Mouse (Mus musculus) stomach, postnatal 0 days (tissue): ENCODE results near the gene Syngr2. TPM values are rescaled to one million over a fixed set of nuclear protein-coding genes. Genes with fewer than 3 reads are reported as not detected.
A peak's percentile ranks its signal among the peaks of the same experiment; 100 is the strongest.

Source experiments
- ATAC-seq: fragments of 200-750 bp; cut with Nextera tagmentation; 2 replicates; pipeline ENCODE4 v1.8.0; 2017; ENCODE audit not compliant: low FRiP score, low TSS enrichment
- DNase-seq: peaks from one replicate; pipeline ENCODE4 v3.0.0-alpha.2; 2016; ENCODE audit warnings: low spot score
- H3K27ac ChIP-seq: fragments of 300-500 bp; sonication (generic); replicated peaks from 2 replicates; pipeline ENCODE4 v1.5.1; 2014; ENCODE audit warnings: mild to moderate bottlenecking, control low read depth
- H3K27me3 ChIP-seq: fragments of 300-500 bp; sonication (generic); 2 replicates; pipeline ENCODE4 v1.6.1; 2014; ENCODE audit warnings: low read length; ENCODE audit not compliant: control insufficient read depth, insufficient read depth
- H3K36me3 ChIP-seq: fragments of 300-500 bp; sonication (generic); 2 replicates; pipeline ENCODE4 v1.6.1; 2014; ENCODE audit warnings: low read length, mixed read lengths; ENCODE audit not compliant: control insufficient read depth, insufficient read depth
- H3K4me1 ChIP-seq: fragments of 300-500 bp; sonication (generic); replicated peaks from 2 replicates; pipeline ENCODE4 v1.6.1; 2014; ENCODE audit warnings: antibody characterized with exemption; ENCODE audit not compliant: control insufficient read depth, insufficient read depth
- H3K4me2 ChIP-seq: fragments of 300-500 bp; sonication (generic); replicated peaks from 2 replicates; pipeline ENCODE4 v1.6.1; 2014; ENCODE audit warnings: low read depth, mild to moderate bottlenecking, control low read depth, moderate library complexity
- H3K4me3 ChIP-seq: fragments of 300-500 bp; sonication (generic); 2 replicates; pipeline ENCODE4 v1.5.1; 2014; ENCODE audit warnings: low read depth, low read length, control low read depth
- H3K9ac ChIP-seq: fragments of 300-500 bp; sonication (generic); 2 replicates; pipeline ENCODE4 v1.6.1; 2014; ENCODE audit warnings: mild to moderate bottlenecking, low read length, control low read depth, mixed read lengths
- H3K9me3 ChIP-seq: fragments of 300-500 bp; sonication (generic); 2 replicates; pipeline ENCODE4 v1.6.1; 2016; ENCODE audit warnings: low read length; ENCODE audit not compliant: control insufficient read depth
- CTCF ChIP-seq: IDR thresholded peaks from 2 replicates; pipeline ENCODE4 v1.5.1; 2016; ENCODE audit warnings: antibody characterized with exemption, low read depth, mild to moderate bottlenecking, moderate library complexity
- EP300 ChIP-seq: optimal IDR thresholded peaks from 2 replicates; pipeline ENCODE3; 2016; ENCODE audit warnings: antibody characterized with exemption
- WGBS: fragments of 180-500 bp; shearing (Covaris S2); extraction: QIAGEN DNeasy Blood & Tissue Kit; methylation state at CpG from one replicate; pipeline ENCODE4 v1.1.7; 2014; 5-methylcytosine and 5-hydroxymethylcytosine counted together
- polyA plus RNA-seq: library from polyadenylated mRNA; unstranded; fragments of >200 nt; fragmentation: Nextera tagmentation; extraction: Ambion mirVana; gene quantifications from 2 replicates; pipeline ENCODE4 v1.2.1, GENCODE M21; 2015

Syngr2 gene
- polyA plus RNA-seq, 1 experiment from 2014 or later = 165 TPM

DNA sequence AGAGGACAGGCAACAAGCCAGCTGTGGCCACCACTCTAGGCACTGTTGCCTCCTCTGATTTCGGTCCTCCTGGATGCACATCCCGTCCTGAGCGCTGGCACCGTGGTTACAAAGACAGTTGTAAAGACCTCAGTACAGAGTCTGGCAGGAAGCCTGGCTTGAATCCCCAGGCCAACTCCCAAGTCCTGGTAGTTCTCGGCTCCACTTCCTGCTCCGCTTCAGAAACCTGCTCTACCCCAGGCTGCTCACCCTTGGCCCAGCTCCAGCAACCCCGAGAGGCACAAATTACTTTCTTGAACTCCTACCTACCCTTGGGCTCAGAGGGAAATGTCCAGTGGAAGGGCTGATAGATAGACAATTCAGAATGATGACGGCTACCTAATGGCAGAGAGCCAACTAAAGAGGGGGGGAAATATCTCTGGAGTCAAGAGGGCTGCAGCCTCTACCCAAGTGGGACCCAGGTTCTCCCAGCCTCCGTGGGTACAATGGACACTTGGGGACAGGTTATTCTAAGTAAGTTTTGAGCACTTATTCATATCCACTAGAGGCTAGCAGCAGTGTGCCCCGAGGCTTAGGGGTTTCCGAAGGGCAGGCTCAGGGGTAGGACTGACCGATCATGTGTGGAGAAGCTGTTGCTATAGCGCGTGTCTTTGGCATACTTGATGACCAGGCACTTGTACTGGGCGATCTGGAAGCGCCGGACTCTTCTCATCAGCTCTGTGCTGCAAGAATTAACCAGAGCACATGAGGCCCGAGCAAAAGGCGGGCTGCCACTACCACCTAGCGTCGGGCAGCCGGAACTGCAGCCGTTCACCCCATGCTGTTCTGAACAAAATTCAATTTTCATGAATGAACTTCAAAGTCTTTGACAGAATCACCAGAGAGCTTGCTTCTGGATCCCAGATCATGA lies 14.8 kb downstream of the Syngr2 start:
- TF ChIP-seq CTCF (peak; percentile 94), EP300 (no peak)
- Histone ChIP-seq H3K9ac (peak overlapping the region; percentile 60; the same call in 1 of the 2 replicates), H3K27ac (peak overlapping the region; percentile 87), H3K36me3 (no peaks in the 10 kb centered on the region; the same call in 1 of the 2 replicates), H3K4me1 (peaks cover 13% of the 10 kb centered on the region), H3K4me2 (peak overlapping the region; percentile 79), H3K4me3 (peak overlapping the region; percentile 52), H3K9me3 (no peaks in the 10 kb centered on the region), H3K27me3 (no peaks in the 10 kb centered on the region)
- peak; percentile 87 for DNase-seq
- ATAC-seq = peak; percentile 77
- WGBS = 5% methylated on average over 23 of the region's 23 CpGs

DNA sequence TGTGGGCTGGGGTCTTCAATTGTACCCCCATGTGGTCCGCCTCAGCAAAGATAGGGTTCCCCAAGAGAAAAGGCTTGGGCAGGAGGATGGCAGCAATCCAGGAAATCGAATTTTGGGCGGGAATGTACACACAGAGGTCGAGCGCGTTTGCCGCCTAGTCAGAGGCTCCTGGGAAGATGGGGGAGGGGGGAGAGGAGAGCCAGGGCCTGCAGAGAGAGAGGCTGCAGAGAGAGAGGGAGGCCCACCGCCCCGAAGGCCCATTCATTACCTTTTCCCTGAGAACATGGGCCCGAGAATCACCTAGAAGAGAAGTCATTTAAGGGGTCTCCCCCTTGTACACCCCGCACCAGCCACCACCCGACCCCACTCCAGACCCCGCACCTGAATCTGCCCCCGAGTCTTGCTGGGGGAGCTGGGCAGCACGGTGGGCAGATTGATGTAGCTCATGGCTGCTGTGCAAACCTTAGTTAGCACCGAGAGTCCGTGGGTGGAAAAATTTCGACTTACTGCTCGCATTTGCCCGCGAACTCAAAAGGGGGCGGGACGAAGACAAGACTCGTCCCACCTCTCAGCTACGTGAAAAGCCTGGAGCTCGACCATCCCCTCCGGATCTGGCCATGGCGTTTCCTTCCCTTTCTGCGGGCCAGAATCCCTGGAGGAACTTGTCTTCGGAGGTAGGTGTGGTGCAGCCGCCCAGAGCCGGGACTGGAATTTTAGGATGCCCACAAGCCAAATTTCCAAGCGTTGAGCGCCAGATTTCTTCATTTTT lies 16.0 kb downstream of the Syngr2 start, which contains the start of the genes Afmid and Tk1:
Gene Afmid (plus strand): TSS at position 592 of the 769 bp plus-strand sequence.
Gene Tk1 (minus strand): TSS at position 760 of the 769 bp plus-strand sequence.
- Histone ChIP-seq H3K4me2 (peak within 1 kb of the TSS; percentile 79), H3K27me3 (no peaks in the 10 kb centered on the region), H3K9me3 (no peaks in the 10 kb centered on the region), H3K36me3 (no peaks in the 10 kb centered on the region), H3K9ac (peak within 1 kb of the TSS; percentile 60), H3K4me1 (peaks cover 16% of the 10 kb centered on the region), H3K27ac (peak within 1 kb of the TSS; percentile 84), H3K4me3 (peak within 1 kb of the TSS; percentile 52)
- under 1% methylated on average over 34 of the region's 34 CpGs for WGBS
- TF ChIP-seq CTCF = no peak; the same call in 1 of the 2 replicates
- no peak for TF ChIP-seq EP300
- ATAC-seq (peak; percentile 25; the same call in 1 of the 2 replicates), DNase-seq (peak; percentile 87)

- Histone ChIP-seq H3K9ac (peak overlapping the region; percentile 60), H3K9me3 (no peaks in the 10 kb centered on the region), H3K27me3 (no peaks in the 10 kb centered on the region), H3K27ac (peak overlapping the region; percentile 84), H3K36me3 (no peaks in the 10 kb centered on the region), H3K4me1 (peaks cover 16% of the 10 kb centered on the region), H3K4me3 (peak overlapping the region; percentile 52), H3K4me2 (peak overlapping the region; percentile 79)
- no peak for ATAC-seq
- WGBS = 4% methylated on average over 5 of the region's 5 CpGs
- TF ChIP-seq CTCF (0 out of 2 replicates have a peak, but pooled peaks have one; percentile 9), EP300 (no peak)
- DNase-seq = no peak
These were observed 16.7 kb downstream of the Syngr2 start for GRCm38 (mm10) chr11:117826164-117826563.

- Histone ChIP-seq H3K27ac (peak overlapping the region; percentile 84; the same call in 1 of the 2 replicates), H3K4me1 (peaks cover 16% of the 10 kb centered on the region)
- 38% methylated on average over 8 of the region's 8 CpGs for WGBS
These were observed 17.4 kb downstream of the Syngr2 start for GRCm38 (mm10) chr11:117826916-117827315.

GRCm38 (mm10) chr11:117827386-117827785 lies 17.9 kb downstream of the Syngr2 start:
- no peaks in the 10 kb centered on the region for H3K9me3 ChIP-seq
- H3K4me1 ChIP-seq = peaks cover 16% of the 10 kb centered on the region
- no peak overlapping the region for H3K4me2 ChIP-seq
- no peak for ATAC-seq
- no peak for DNase-seq
- no peaks in the 10 kb centered on the region for H3K27me3 ChIP-seq
- peak overlapping the region; percentile 40; the same call in 1 of the 2 replicates for H3K27ac ChIP-seq
- no peak overlapping the region for H3K9ac ChIP-seq
- H3K4me3 ChIP-seq = no peak overlapping the region
- TF ChIP-seq CTCF (no peak), EP300 (no peak)
- 40% methylated on average over 3 of the region's 3 CpGs for WGBS
- no peaks in the 10 kb centered on the region for H3K36me3 ChIP-seq

More at GRCm38 (mm10) chr11:117826916-117827315, 17.4 kb downstream of the Syngr2 start:
- Histone ChIP-seq H3K27me3 (no peaks in the 10 kb centered on the region), H3K4me2 (peak overlapping the region; percentile 79), H3K36me3 (no peaks in the 10 kb centered on the region), H3K9ac (no peak overlapping the region), H3K4me3 (no peak overlapping the region), H3K9me3 (no peaks in the 10 kb centered on the region)
- ATAC-seq (no peak), DNase-seq (no peak)
- TF ChIP-seq CTCF (no peak), EP300 (no peak)
